Mouse (Mus musculus) T-helper 1 cell (primary cell): ENCODE measurements around the gene Fscn3.

Experiments used
- in situ Hi-C: fragments of 300-600 bp; cut with MboI, MseI; formaldehyde crosslinking; loops from one replicate; pipeline ENCODE4 v1.15.1; 2025; ENCODE audit warnings: high pct_unique_total_duplicates

The Fscn3 gene

GRCm38 (mm10) chr6:28427096-28427839 is at the start of gene Fscn3:
TSS of gene Fscn3 (plus strand) at chr6:28427789.
- in situ Hi-C loops: loop anchor here (5.0 kb wide), 2 partner anchors 470 to 595 kb away; no protein-coding TSS in a partner anchor

GRCm38 (mm10) chr6:28381983-28382382 is 45.6 kb upstream of the Fscn3 start:
- in situ Hi-C loops: no loop called here

GRCm38 (mm10) chr6:28385169-28385568 is 42.4 kb upstream of the Fscn3 start:
- in situ Hi-C loops: no loop called here

GRCm38 (mm10) chr6:28389038-28389437 is 38.6 kb upstream of the Fscn3 start:
- in situ Hi-C loops: no loop called here

- in situ Hi-C loops: loop anchor here (5.0 to 10.0 kb wide), 2 partner anchors 141 to 259 kb away; partner anchors contain the start of gene Grm8
Observed at GRCm38 (mm10) chr6:28396051-28396852, 31.3 kb upstream of the Fscn3 start.

GRCm38 (mm10) chr6:28396853-28397457 is 30.6 kb upstream of the Fscn3 start:
- in situ Hi-C loops: loop anchor here (5.0 to 10.0 kb wide), 2 partner anchors 142 to 260 kb away; partner anchors contain the start of gene Grm8

GRCm38 (mm10) chr6:28397681-28398203 is 29.8 kb upstream of the Fscn3 start, which contains the start of gene Zfp800:
TSS of gene Zfp800 (minus strand) at chr6:28398005.
- in situ Hi-C loops: loop anchor here (5.0 to 10.0 kb wide), 2 partner anchors 143 to 260 kb away; partner anchors contain the start of gene Grm8

- in situ Hi-C loops: loop anchor here (5.0 to 10.0 kb wide), 2 partner anchors 144 to 261 kb away; partner anchors contain the start of gene Grm8
Observed at GRCm38 (mm10) chr6:28398726-28399125, 28.9 kb upstream of the Fscn3 start.

- in situ Hi-C loops: loop anchor here (5.0 to 25.0 kb wide), 3 partner anchors 145 to 737 kb away; partner anchors contain the start of gene Grm8
Observed at GRCm38 (mm10) chr6:28399791-28400190, 27.8 kb upstream of the Fscn3 start.

- in situ Hi-C loops: loop anchor here (25.0 kb wide), 1 partner anchor 748 kb away; no protein-coding TSS in a partner anchor
Observed at GRCm38 (mm10) chr6:28410053-28410452, 17.5 kb upstream of the Fscn3 start.

- in situ Hi-C loops: loop anchor here (25.0 kb wide), 1 partner anchor 749 kb away; no protein-coding TSS in a partner anchor
Observed at GRCm38 (mm10) chr6:28411236-28411635, 16.4 kb upstream of the Fscn3 start.

- in situ Hi-C loops: loop anchor here (25.0 kb wide), 1 partner anchor 755 kb away; no protein-coding TSS in a partner anchor
Observed at GRCm38 (mm10) chr6:28416981-28417380, 10.6 kb upstream of the Fscn3 start.

- in situ Hi-C loops: loop anchor here (25.0 kb wide), 1 partner anchor 756 kb away; no protein-coding TSS in a partner anchor
Observed at GRCm38 (mm10) chr6:28418449-28418848, 9.1 kb upstream of the Fscn3 start.

- in situ Hi-C loops: loop anchor here (5.0 to 25.0 kb wide), 2 partner anchors 58 to 757 kb away; partner anchors contain the start of gene Snd1
Observed at GRCm38 (mm10) chr6:28419673-28420072, 7.9 kb upstream of the Fscn3 start.

GRCm38 (mm10) chr6:28420361-28420760 is 7.2 kb upstream of the Fscn3 start:
- in situ Hi-C loops: loop anchor here (5.0 to 25.0 kb wide), 2 partner anchors 57 to 758 kb away; partner anchors contain the start of gene Snd1

GRCm38 (mm10) chr6:28420865-28421264 is 6.7 kb upstream of the Fscn3 start:
- in situ Hi-C loops: loop anchor here (5.0 to 25.0 kb wide), 2 partner anchors 56 to 759 kb away; partner anchors contain the start of gene Snd1

- in situ Hi-C loops: loop anchor here (5.0 to 25.0 kb wide), 2 partner anchors 56 to 759 kb away; partner anchors contain the start of gene Snd1
Observed at GRCm38 (mm10) chr6:28421469-28422000, 6.1 kb upstream of the Fscn3 start.

GRCm38 (mm10) chr6:28422651-28423290 is 4.8 kb upstream of the Fscn3 start:
- in situ Hi-C loops: loop anchor here (5.0 to 25.0 kb wide), 2 partner anchors 55 to 760 kb away; partner anchors contain the start of gene Snd1

GRCm38 (mm10) chr6:28423313-28423712 is 4.3 kb upstream of the Fscn3 start, which contains the start of gene Arf5:
TSS of gene Arf5 (plus strand) at chr6:28423560.
- in situ Hi-C loops: loop anchor here (5.0 to 25.0 kb wide), 2 partner anchors 54 to 761 kb away; partner anchors contain the start of gene Snd1
